Mouse (Mus musculus): Measurements from ENCODE around the gene Sf3b3.
"Not testable (repeated sequence)": the region's sequence is repeated elsewhere in the genome, so short reads cannot be mapped to it uniquely, and the experiment has no call there.

Gene Sf3b3

GRCm38 (mm10) chr8:110846405-110847170 lies at the start of gene Sf3b3, which contains the start of gene Cog4:
Sf3b3 (minus strand) TSS chr8:110846787.
Cog4 (plus strand) TSS chr8:110846600.
- DNase-seq (ENCODE audit: low spot score in 2 of 2), result peak; percentile 61 to 79

- no peak for DNase-seq (ENCODE audit: low spot score in 2 of 2)
Observed at GRCm38 (mm10) chr8:110895812-110896211, 49.2 kb upstream of the Sf3b3 start.

- no peak for DNase-seq (ENCODE audit: low spot score in 2 of 2)
Observed at GRCm38 (mm10) chr8:110895254-110895653, 48.7 kb upstream of the Sf3b3 start.

GRCm38 (mm10) chr8:110894851-110895250 lies 48.3 kb upstream of the Sf3b3 start:
- DNase-seq (ENCODE audit: low spot score in 2 of 2), result no peak

GRCm38 (mm10) chr8:110892913-110893312 lies 46.3 kb upstream of the Sf3b3 start:
- no peak for DNase-seq (ENCODE audit: low spot score in 2 of 2)

GRCm38 (mm10) chr8:110892040-110892439 lies 45.5 kb upstream of the Sf3b3 start:
- no peak for DNase-seq (ENCODE audit: low spot score in 2 of 2)

- no peak for DNase-seq (ENCODE audit: low spot score in 2 of 2)
Observed at GRCm38 (mm10) chr8:110889904-110890470, 43.4 kb upstream of the Sf3b3 start.

- no peak for DNase-seq (ENCODE audit: low spot score in 2 of 2)
Observed at GRCm38 (mm10) chr8:110888860-110889259, 42.3 kb upstream of the Sf3b3 start.

- DNase-seq (ENCODE audit: low spot score in 2 of 2), result no peak
Observed at GRCm38 (mm10) chr8:110888441-110888840, 41.9 kb upstream of the Sf3b3 start.

- DNase-seq (ENCODE audit: low spot score in 2 of 2), result no peak
Observed at GRCm38 (mm10) chr8:110887551-110887950, 41.0 kb upstream of the Sf3b3 start.

- no peak for DNase-seq (ENCODE audit: low spot score in 2 of 2)
Observed at GRCm38 (mm10) chr8:110886634-110887033, 40.0 kb upstream of the Sf3b3 start.

GRCm38 (mm10) chr8:110883824-110884223 lies 37.2 kb upstream of the Sf3b3 start:
- no peak for DNase-seq (ENCODE audit: low spot score in 2 of 2)

GRCm38 (mm10) chr8:110881741-110882310 lies 35.2 kb upstream of the Sf3b3 start:
- DNase-seq (ENCODE audit: low spot score in 2 of 2), result no peak

GRCm38 (mm10) chr8:110877862-110878261 lies 31.3 kb upstream of the Sf3b3 start:
- DNase-seq (ENCODE audit: low spot score in 2 of 2), result no peak

- no peak for DNase-seq (ENCODE audit: low spot score in 2 of 2)
Observed at GRCm38 (mm10) chr8:110870501-110870900, 23.9 kb upstream of the Sf3b3 start.

- DNase-seq (ENCODE audit: low spot score in 2 of 2), result not testable (repeated sequence)
Observed at GRCm38 (mm10) chr8:110861347-110862025, 14.9 kb upstream of the Sf3b3 start.

GRCm38 (mm10) chr8:110859651-110860501 lies 13.3 kb upstream of the Sf3b3 start:
- no peak for DNase-seq (ENCODE audit: low spot score in 2 of 2)

GRCm38 (mm10) chr8:110856760-110857461 lies 10.3 kb upstream of the Sf3b3 start:
- DNase-seq (ENCODE audit: low spot score in 2 of 2), result no peak

- not testable (repeated sequence) for DNase-seq (ENCODE audit: low spot score in 2 of 2)
Observed at GRCm38 (mm10) chr8:110856073-110856472, 9.5 kb upstream of the Sf3b3 start.

GRCm38 (mm10) chr8:110851186-110851585 lies 4.6 kb upstream of the Sf3b3 start:
- no peak for DNase-seq (ENCODE audit: low spot score in 2 of 2)

All from frontal cortex, postnatal 25 days (tissue).